Mouse (Mus musculus) megakaryocyte-erythroid progenitor cell, adult 5-6 weeks (primary cell): ENCODE measurements at regions not wholly inside any gene's neighbourhood (a gene's known extent, or its start where the extent isn't known, plus 50 kb on each side); places are given as distances from the start of the nearest gene placed in this dataset.

Experiments used
- ATAC-seq: replicated peaks from 2 replicates; pipeline ENCODE4 v1.8.0; 2016; ENCODE audit warnings: mild to moderate bottlenecking, inconsistent platforms; ENCODE audit not compliant: severe bottlenecking, poor library complexity, low FRiP score, low TSS enrichment

- no peak for ATAC-seq
Observed at GRCm38 (mm10) chr13:56955358-56955757, 59.6 kb upstream of the Trpc7 start.

GRCm38 (mm10) chr13:56948086-56948485, 52.3 kb upstream of the Trpc7 start:
- ATAC-seq = no peak

DNA sequence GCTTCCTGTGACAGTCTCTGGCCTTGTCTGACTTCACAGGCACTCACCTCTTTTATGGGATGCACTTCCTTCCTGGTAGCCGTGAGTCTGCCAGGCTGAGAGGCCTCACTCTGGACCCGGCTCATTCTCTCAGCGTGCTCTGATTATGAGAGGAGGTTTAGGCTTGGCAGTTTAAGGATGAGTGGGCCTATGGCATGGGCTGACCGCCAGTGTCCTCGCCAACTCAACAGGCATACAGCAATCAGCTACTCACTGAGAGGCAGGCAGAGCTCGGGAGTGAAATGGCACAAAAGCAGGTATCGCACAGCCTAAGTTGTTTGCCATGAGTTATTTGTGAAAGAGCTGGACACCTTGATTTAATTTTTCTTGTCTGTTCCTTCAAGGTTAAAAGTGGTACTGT, 51.5 kb upstream of the Trpc7 start:
- no peak for ATAC-seq
